Mouse (Mus musculus): ENCODE data around the gene Irf5. TPM values are rescaled to one million over a fixed set of nuclear protein-coding genes. Genes with fewer than 3 reads are reported as not detected.

Gene Irf5
- 1 to 10 TPM; 1.4 to 8.5 TPM for total RNA-seq (2021)
- long read RNA-seq, experiment 1, partial matches to known transcripts, result 0 of 1 reads
- long read RNA-seq, experiment 1, other reads (novel, unspliced or antisense), result 0 of 1 reads
- long read RNA-seq, experiment 2, partial matches to known transcripts, result 0 of 3 reads
- long read RNA-seq, experiment 2, other reads (novel, unspliced or antisense), result 0 of 3 reads

- DNase-seq, result no peak
These were observed at the start of gene Irf5 for GRCm38 (mm10) chr6:29526281-29527251. Irf5 (plus strand) TSS chr6:29526625.

GRCm38 (mm10) chr6:29482691-29483090 is 43.7 kb upstream of the Irf5 start:
- no peak for DNase-seq

GRCm38 (mm10) chr6:29484716-29485559 is 41.5 kb upstream of the Irf5 start:
- DNase-seq, result no peak

GRCm38 (mm10) chr6:29485951-29486350 is 40.5 kb upstream of the Irf5 start:
- DNase-seq, result no peak

GRCm38 (mm10) chr6:29494101-29494500 is 32.3 kb upstream of the Irf5 start:
- no peak for DNase-seq

GRCm38 (mm10) chr6:29496270-29496669 is 30.2 kb upstream of the Irf5 start:
- no peak for DNase-seq

GRCm38 (mm10) chr6:29497791-29498190 is 28.6 kb upstream of the Irf5 start:
- no peak for DNase-seq

- no peak for DNase-seq
These were observed 26.2 kb upstream of the Irf5 start for GRCm38 (mm10) chr6:29500177-29500576.

- DNase-seq, result no peak
These were observed 25.6 kb upstream of the Irf5 start for GRCm38 (mm10) chr6:29500810-29501209.

GRCm38 (mm10) chr6:29501599-29501998 is 24.8 kb upstream of the Irf5 start:
- DNase-seq, result no peak

GRCm38 (mm10) chr6:29505493-29505892 is 20.9 kb upstream of the Irf5 start:
- no peak for DNase-seq

- DNase-seq, result no peak
These were observed 19.6 kb upstream of the Irf5 start for GRCm38 (mm10) chr6:29506834-29507233.

- no peak for DNase-seq
These were observed 18.7 kb upstream of the Irf5 start, which contains the start of gene Kcp for GRCm38 (mm10) chr6:29507447-29508309. Kcp (minus strand) TSS chr6:29507952.

GRCm38 (mm10) chr6:29509086-29509485 is 17.3 kb upstream of the Irf5 start:
- peak; percentile 70 for DNase-seq

- DNase-seq, result peak; percentile 29
These were observed 13.1 kb upstream of the Irf5 start for GRCm38 (mm10) chr6:29513284-29513683.

GRCm38 (mm10) chr6:29517139-29517538 is 9.3 kb upstream of the Irf5 start:
- DNase-seq, result peak; percentile 57

- DNase-seq, result no peak
These were observed 3.7 kb upstream of the Irf5 start for GRCm38 (mm10) chr6:29522626-29523300.

GRCm38 (mm10) chr6:29523301-29524033 is 3.0 kb upstream of the Irf5 start:
- no peak for DNase-seq

GRCm38 (mm10) chr6:29524034-29524489 is 2.4 kb upstream of the Irf5 start:
- no peak for DNase-seq

GRCm38 (mm10) chr6:29525256-29525655 is 1.2 kb upstream of the Irf5 start:
- DNase-seq, result no peak
